Mouse (Mus musculus) cerebellum, postnatal 14 days (tissue): ENCODE data around the gene Hscb.
"Not testable (repeated sequence)": the region's sequence is repeated elsewhere in the genome, so short reads cannot be mapped to it uniquely, and the experiment has no call there.

Experiments used
- DNase-seq, 2 experiments: peaks; one replicate each; pipeline ENCODE4 v3.0.0; 2021; ENCODE audit warnings: mixed read lengths in 2 of 2

The Hscb gene

DNA sequence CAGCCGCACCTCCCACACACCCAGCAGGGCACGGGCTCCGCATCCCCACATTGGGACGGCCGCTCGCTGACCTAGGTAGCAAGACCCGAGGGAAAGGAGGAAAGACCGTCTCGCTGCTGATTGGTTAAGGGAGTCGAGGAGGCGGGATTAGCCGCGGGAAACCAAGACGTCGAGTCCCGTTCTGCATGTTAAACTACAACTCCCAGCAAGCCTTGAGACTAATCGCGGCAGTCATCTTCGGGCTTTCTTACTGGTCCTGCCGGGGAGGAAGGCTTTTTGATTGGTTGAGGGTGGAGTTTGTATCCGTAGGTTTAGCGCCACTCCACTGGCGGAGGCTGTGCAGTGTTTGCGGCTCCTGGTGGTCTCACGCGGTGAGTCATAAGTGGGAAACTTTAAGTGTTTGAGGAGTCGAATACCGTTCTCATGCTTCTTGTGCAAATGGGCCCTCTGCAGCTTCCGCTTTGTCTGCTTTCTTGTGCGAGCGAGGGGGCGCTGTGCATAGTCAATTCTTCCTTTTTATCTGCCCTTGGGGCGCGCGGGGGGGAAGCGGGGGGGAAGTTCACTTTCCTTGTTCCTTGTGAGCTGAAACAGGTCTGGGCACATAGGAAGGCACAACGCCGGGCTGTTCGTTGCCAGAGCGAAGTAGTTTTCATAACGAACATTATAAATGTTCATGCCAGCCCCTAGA is at the start of gene Hscb, which contains the start of gene Chek2:
Gene Hscb (minus strand): TSS at position 100 of the 688 bp plus-strand sequence.
Gene Chek2 (plus strand): TSS at position 302 of the 688 bp plus-strand sequence.
- peak; percentile 99 for DNase-seq

DNA sequence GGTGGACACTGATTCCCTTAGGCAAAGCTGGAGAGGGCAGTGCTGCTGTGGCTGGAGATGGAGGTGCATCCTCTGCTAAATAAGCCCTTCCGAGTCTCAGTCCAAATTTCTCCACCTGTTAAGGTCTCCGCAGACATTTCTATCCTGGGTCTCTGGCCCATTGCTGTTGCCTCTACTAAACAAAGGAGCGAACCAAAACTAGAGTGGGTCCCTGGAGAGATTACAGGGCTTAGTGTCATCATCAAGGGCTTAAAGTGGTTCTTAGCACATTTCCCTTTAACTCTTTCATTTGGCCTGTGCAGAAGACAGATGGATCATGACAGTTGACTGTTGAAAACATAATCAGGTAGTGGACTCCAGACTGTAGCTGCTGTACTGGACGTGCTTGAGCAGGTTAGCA is 49.0 kb upstream of the Hscb start:
- DNase-seq, result no peak

DNA sequence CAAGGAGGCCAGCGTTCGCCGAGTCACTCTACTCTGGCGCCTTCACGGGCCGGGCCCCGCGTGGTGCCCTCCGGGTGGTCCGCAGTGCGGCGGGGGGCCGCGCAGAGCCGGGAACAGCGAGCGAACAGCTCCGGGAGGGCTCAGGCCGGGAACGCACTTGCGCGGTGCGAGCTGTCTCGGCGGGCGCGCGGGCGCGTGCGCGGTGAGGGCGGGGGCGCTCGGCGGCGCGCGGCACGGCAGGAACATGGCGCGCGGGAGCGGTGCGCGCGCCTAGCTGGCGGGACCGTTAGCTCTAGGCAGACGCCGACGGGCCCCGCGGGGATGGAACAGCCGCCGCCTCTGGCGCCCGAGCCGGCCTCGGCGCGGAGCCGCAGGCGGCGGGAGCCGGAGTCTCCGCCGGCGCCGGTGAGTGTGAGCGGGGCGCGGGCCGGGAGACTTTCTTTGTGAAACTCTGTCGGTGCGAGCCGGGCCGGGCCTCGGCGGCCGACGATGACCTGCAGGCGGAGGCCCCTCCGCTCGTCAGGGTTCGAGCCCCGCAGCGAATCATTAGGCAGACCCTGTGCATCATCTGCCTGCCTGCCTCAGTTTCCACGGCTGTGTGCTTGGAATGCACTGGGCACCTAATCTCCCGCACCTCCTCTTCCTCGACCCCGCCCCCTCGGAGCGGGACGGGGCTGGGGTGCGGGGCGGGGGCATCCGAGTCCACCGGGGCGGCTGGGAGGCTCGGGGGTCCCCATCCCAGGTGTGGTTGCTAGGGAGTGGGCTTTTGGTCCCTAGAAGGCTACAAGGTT is 40.2 kb upstream of the Hscb start, which contains the start of gene Ttc28:
Gene Ttc28 (plus strand): TSS at position 220 of the 791 bp plus-strand sequence.
- DNase-seq, result peak; percentile 89 to 92

DNA sequence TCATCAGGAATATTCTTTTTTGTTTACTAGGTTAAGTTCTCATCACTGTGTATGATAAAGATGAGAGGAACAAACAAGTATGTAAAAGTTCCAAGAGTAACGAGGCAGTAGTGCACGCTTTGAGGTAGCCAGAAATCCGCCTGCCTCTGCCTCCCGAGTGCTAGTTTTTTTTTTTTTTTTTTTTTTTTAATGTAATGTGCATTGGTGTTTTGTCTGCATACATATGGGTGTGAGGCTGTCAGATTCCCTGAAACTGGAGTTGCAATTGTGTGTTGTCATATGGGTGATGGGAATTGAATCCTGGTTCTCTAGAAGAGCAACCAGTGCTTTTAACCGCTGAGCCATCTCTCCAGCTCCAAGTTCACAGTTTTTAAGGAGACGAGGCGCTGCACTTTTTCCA is 39.5 kb upstream of the Hscb start:
- no peak for DNase-seq

DNA sequence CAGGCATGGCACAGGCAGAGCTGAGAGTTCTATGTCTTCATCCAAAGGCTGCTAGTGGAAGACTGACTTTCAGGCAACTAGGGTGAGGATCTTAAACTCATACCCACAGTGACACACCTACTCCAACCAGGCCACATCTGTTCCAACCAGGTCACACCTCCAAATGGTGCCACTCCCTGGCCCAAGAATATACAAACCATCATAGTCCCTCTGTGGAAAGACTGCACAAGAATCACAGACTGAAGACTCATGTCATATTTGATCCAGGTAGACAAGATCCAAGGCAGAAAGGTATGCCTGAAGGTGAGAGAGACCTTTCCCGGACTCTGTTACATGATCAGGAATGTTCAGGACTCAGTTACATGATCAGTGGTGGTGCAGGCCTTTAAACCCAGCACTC is 38.9 kb upstream of the Hscb start:
- DNase-seq, result not testable (repeated sequence)

DNA sequence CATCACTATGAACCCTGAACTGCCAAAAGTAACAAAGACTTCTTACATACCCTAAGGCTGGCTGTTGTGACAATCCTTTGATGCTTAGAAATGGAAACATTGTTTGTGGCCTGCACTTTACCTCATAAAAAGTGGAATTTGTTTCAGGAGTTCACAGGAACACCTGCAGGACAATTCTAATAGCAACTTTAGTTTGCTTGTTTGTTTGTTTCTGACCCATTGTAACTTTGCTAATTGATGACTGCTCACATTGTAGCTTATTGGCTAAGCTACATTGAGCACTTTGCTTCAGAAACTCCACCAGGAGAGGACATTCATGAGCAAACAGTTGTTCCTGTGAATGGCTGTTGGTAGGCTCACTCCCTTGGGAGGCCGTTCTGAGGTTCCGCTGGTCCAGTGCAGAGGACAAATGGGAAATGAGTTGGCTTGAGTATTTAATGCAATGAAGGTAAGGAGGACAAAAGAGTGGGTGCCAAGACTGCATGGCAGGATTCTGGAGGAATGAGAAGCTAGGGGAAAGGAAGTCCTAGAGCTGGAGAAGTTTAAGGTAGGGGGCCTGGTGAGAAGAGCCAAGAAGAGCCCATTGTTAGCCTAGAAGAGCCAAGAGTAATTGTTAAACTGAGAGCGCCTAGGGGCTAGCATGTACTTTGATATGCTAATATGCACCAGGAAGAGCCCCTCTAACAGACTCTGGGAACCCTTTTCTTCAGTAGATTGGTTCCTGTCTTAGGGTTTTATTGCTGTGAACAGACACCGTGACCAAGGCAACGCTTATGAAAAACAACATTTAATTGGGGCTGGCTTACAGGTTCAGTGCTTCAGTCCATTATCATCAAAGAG is 38.3 kb upstream of the Hscb start:
- no peak for DNase-seq

DNA sequence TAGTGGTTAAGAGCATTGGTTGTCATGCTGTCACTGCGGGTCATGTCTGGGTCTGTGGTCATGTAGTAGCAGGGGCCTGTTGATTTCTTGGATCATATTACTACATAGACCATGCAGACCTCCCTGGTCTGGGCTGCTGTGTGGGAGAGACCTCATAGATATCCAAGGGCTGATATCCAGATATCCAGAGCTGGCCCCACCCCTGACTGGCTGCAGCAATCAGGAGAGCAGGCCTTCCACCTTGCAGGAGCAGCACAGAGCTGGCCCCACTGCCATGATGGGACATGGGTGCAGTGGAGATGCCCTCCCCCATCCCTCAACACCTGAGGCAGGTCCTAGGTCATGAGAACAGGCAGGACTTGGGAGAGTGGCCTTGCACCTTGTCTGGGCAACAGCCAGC is 35.7 kb upstream of the Hscb start:
- no peak for DNase-seq

DNA sequence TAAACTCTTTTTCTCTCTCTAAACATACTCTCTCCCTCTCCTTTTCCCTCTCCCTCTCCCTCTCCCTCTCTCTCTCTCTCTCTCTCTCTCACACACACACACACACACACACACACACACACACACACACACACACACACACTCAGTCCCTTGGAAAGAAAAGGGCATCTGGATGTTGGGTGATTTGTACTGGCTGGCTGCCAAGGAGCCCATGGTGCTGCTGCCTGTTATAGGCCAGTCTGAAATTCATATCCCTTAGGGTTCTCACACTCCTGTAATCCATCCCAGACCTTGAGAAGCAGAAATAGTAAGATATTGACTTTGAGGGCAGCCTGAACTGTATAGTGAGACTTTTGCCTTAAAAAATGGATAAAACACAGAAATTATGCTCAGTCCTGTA is 35.1 kb upstream of the Hscb start:
- DNase-seq, result peak in 1 of 2 experiments; percentile 33

DNA sequence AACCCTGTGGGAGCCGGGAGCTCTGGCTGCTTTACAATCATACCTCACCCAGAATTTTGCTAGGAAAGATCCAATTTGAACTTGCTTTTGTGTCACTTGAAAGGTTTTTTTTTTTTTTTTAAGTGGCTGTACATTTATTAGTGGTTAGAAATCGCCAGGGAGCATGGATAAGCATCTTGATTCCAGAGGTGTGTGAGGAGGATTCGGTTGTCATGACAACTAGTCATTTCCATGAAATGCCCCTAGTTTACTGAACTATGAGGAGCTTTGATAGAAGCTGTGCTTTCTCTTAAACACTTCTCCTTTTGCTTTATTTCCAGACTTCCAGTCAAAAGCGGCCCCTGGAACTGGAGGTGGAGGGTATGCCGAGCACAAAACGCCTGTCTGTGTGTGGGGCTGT is 33.6 kb upstream of the Hscb start:
- DNase-seq, result no peak

DNA sequence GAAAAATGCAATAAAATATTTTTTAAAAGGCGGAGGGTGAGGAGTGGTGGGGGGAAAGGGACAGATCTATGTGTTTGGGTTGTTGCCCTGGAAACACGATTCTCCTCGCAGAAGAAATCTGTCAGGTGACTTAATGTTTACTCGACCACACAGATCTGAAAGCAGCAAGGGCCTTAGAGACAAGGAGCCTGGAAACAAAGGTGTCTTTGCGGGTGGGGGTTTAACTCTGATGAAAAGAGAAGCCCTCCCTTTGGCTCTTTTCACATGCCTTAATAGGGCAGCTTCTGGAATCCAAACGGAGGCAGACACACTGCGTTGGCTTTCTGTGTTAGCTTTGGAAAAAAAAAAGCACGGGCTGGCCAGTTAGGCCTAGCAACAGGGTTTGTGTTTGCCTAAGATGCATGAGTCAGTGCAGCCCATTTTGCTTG is 29.7 kb upstream of the Hscb start:
- no peak for DNase-seq

DNA sequence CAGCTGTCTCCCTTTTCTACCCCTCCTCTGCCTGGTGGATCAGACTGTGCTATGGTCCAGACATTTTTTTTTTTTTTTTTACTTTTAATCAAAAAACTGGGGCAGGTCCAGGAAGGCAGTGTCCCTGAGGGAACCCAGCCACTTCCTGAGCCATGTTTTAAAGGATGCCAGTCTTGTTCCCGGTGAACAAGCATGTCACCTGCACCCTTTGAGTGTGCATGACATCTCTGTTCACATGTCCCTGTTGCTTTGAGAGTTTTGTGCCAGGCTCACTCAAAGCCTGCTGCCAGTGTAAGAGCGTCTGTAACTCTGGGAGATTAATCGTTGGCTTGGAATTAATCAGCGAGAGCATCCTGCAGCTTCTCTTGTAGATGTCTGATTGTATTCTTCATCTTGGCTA is 28.9 kb upstream of the Hscb start:
- DNase-seq, result no peak

DNA sequence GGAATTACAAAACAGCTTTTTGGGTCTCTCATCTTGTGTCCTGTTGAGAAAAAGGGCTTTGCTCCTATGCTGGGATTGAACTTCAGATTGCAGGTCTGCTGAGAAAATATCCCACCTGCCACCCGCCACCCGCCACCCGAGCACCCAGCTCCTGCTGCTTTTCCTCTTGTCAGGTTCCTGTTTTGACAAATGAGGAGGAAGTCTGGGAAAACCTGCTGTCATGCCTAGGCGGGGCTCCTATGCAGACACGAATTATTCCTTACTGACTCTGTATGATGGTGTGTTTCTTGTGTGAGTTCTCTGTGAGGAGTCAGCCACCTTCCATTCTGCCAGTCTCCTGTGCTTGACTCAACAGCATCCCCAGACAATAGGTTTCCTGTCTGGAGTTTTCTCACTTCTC is 20.9 kb upstream of the Hscb start:
- DNase-seq, result no peak

DNA sequence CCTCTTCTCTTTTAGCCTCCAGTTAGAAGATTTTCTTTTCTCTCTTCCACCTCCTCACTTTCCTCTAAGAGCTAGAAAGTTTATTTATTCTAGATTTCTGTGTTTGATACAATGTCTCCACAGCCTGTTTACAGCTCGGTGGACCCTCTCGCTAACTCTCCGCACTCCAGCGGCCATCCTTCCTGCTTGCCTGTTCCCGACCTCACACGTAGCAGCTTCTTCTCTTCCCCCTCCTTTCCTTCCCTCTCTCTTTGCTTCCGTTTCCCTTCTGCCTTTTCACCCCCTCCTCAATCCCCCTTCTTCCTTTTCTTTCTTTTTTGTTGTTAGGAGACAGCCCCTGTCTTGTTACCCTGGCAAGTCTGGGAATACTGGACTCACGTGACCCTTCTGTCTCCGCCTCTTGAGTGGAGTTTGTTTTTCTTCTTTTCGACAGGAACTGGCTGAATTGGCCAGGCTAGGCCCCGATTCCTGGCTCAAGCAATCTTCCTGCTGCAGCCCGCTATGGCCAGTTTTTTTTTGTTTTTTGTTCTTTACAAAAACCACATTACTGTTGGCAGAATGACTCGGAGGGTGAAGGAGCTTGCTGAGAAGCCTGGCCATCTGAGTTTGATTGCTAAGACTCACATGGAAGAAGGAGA is 19.6 kb upstream of the Hscb start:
- DNase-seq, result no peak

DNA sequence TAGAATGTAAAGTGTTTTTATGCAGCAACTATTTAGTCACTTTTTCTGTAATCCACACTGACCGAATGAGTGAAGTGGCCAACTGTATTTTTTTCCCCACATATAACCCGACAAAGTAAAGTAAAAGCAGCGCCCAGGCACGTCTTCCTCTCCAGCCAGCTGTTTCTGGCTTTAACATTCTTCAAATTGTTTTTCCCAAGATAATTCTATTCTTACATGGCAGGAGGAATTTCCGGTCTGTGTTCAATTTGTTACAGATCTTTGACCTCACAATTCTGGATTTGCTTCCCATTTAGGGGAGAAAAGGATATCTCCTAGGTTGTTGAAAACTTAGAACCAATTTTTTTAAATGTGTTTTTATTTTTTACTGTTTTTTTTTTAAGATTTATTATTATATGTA is 17.5 kb upstream of the Hscb start:
- DNase-seq, result no peak

DNA sequence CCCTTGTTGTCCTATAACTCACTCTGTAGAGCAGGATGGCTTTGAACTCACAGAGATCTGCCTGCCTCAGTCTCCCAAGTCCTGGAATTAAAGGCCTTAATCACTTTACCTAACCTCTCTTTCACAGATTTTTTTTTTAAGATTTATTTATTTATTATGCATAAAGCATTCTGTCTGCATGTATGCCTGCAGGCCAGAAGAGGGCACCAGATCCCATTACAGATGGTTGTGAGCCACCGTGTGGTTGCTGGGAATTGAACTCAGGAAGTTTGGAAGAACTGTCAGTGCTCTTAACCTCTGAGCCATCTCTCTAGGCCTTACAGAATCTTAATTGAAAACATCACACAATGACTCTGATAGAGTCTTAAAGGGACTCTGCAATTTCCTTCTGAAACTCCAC is 13.4 kb upstream of the Hscb start:
- DNase-seq, result no peak

DNA sequence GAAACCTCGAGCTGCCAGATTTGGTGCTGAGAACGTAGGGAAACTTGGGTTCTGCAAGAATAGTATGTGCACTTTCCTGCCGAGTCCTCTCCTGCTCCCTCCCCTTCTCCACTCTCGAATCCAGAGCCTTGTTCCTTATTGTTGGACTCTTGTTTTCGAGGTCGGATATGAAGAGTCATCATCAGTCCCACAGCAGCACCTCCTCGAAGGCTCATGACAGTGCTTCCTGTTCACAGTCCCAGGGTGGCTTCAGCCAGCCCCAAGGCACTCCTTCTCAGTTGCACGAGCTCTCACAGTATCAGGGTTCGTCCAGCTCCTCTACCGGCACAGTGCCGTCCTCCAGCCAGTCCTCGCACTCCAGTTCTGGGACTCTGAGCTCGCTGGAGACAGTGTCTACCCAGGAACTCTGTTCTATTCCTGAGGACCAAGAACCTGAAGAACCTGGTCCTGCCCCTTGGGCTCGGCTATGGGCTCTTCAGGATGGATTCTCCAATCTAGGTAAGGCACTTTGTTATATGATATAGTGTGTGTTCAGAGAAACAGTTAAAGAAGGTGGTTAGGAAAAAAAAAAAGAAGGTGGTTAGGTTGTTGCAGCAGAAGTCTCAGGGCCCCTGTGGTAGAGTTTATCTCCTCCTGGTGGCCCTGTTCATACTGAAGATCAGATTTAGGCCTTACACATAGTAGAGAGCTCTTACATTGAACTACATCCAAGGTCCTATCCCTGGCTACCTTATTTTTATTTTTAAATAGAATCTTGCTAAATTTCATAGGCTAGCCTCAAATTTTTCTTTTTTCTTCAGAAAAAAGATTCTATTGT is 1.7 kb upstream of the Hscb start:
- no peak for DNase-seq

DNA sequence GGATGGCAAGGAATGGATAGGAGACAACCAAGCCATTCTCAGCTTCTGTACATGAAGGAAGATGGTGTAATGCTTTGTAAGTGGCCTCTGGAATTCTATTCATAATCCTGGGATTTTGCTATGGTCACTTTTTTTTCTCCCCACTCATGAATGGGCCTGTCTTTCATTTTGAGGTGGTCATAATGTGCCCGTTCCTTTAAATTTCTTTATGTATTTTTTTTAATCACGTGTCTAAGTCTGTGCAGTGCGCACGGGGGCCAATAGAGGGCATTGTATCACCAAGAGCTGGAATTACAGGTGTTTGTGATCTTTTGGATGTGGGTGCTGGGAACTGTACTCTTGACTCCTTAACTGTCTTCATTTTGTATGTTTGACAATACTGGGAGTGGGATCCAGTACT is 888 bp upstream of the Hscb start:
- DNase-seq, result peak; percentile 49 to 75

DNA sequence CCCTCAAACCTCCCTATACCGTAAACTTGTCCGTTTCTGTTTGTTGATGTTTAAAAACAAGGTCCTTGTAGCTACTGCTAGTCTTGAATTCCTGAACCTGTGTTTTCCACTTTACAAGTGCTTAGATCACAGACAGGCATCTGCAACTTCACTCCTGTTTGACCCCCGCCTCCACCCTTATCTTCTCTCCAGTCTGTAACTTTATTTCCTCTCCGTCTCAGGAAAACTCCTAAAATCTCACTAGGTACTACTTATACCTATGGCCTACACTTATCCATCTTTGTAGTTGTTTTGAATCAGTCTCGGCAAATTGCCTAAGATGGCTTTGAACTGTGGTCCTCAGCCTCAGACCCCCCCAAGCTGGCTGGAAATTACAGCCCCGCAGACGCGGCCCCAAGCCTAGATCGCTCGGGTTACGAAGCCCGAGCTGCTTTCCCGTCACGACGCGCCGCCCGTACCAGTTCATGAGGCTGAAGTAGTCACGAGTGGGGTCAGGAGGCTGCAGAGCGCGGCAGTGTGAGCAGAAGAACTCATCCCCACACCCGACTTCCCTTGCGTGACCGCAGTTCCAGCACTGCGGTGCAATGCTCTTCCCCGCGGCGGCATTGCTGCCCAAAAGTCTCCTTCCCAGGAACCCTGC is 419 bp downstream of the Hscb start:
- DNase-seq, result no peak

DNA sequence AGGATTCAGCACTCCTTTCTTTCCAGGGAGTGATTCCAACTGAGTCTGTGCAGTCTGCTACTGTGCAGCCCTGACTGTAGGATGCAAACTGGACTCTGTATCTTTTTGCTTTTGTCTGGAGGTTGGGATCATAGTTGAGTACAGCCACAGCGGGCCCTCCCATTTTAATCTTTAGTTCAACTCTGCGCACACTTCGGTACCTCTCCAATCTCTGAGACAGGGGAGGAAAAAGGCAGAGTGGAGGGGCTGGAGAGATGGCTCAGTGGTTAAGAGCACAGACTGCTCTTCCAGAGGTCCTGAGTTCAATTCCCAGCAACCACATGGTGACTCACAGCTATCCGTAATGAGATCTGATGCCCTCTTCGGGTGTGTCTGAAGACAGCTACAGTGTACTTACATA is 1.6 kb downstream of the Hscb start:
- not testable (repeated sequence) for DNase-seq

DNA sequence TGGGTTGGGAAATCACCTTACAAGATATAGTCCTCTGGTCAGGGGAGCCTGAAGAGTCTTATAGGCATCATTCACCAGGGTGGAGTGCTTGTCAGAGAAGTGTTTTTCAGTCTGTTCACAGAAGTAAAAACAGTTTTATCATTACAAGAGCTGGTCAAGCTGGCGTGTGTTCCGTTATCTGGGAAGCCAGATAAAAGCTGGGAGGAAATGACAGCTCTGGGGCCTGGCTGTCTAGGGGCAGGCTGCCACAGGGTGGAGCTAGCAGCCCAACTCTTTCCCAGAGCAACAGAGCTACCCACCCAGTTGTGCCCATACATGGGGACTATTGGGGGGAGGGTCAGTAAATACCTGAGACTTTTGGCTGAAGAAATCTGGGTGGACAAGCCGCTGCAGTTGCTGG is 3.6 kb downstream of the Hscb start:
- peak; percentile 65 to 71 for DNase-seq

DNA sequence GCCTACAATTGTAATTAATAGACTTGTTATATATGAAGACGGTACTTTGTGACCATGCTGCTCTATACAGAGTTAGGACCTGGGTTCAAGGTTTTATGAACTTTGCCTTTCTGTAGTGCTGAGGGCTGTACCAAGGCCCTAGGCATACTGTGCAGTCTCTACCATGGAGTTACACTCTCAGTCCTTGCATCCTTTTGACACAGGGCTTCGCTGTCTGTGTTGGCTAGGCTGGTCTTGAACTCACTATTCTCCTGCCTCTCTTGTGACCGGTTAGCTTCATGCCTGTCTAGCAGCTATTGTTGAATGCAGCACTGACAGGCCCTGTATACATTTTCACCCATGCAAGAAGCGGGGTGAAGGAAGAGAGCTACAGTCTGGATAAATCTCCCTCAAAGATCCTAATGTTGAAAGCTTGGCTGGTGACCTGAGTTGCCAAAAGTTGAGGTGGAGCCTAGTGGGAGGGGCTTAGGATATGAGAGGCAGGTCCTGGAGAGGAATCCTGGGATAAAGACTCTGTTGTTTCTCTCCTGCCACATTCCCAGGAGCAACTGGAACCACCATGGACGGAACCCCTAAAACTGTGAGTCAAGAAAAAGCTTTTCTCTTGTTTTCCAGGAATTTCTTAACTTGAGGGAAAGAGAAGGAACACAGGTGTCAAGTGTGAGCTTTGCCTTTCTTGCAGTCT is 8.4 kb downstream of the Hscb start:
- DNase-seq, result no peak
